Mouse (Mus musculus): ENCODE results near the gene Arid1b.
A peak's percentile ranks its signal among the peaks of the same experiment; 100 is the strongest.

Arid1b gene

DNA sequence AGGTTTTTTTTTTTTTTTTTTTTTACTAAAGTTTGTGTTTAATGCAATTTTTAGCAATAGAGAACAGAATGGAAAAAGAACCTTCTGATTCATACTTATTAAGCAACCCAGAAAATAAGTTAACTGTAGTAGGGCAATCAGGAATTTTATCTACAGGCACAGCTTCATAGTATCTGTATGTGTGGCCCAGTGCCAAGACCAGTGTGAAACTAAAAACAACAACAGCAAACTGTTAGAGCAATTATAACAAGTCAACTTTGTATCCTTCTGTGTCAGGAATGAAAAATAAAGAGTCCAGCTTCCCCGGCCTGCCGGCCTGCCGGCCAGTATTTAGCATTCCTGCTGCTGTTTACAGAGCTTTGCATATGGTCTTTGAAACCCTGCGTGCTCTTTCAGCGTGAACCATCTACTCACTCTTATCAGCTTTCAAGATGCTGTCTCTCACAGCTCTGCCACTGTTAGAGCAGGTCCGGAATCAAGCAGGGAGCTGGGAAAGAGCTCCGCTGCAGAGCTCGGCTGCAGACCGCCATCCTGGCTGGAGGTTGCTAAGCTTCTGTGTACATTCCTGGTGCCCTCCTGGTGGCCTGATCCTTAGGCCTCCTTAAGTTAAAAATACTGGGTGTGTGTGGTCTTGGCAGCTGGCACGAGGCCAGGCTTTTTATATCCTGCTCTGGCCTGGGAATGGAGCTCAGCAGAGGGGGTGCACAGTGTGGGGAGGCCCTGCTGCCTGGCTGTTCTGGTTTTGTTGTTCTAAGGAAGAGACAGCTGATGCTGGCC is 64.0 kb downstream of the Arid1b start:
- peak; percentile 74 to 86 for DNase-seq

DNA sequence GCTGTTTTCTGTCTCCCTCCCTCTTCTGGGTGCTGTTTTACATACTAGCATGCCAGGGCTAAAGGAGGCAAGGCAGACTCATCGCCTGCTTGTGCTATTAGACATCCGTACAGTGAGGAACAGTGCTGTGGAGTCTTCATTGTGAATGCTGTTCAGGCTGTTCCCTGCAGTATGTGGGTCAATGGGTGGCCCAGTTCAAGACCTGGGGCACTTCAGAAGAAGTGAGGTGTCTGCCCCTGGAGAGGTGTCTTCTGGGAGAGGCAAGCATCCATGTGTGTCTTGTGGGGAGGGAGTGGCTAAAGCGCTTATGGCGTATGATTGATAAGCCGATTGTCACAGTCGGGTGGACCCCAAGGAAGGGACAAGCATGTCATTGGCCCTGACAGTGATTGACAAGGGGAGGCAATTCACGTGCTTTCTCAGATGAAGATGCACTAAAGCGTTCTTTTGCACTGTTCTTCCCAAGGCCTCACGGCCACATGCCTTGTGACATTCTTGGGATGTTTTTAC is 65.0 kb downstream of the Arid1b start:
- no peak for DNase-seq

DNA sequence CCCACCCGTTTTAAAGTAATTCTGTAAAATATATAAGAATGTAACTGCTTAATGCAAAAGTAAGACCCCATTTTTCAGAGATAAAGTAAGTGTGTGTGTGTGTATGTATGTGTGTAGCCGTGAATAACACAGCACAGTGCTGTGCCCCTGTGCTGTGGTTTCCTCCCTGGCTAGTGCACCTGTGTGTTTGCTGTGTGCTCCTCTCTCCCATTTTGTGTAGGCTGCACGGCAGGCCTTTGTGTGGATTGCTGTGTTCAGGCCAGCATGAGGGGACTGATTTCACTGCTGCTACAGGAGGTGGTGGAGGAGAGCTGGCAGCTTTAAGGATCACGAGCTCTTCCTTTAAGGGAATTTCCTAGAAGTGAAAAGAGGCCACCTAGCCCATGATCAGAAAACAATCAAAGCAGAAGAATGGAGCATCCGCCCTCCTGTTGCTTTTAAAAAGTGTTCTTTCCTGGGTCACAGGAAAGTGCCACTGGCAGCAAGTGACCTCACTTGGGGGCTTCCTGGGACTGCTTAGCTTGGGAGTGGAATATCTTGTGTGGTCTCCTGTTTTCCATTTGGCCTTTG is 66.5 kb downstream of the Arid1b start:
- no peak for DNase-seq

DNA sequence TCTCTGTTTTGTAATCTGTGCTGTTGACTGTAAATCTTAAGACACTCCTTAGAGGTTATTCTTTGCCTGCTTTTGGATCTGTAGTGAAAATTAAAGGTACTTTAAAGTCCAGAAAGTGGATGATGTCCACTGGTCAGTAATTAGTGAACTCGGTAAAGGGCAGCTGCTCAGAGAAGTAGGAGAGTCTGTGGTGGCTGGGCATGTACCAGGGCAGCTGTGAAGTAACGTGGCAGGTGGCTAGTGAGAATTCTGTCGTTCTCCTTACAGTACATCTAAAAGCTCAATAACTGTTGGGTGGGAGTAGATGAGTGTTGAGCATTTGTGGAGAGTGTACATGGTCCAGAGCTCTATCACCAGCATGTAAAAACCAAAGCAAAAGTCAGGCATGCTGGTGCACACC is 67.1 kb downstream of the Arid1b start:
- DNase-seq: no peak

DNA sequence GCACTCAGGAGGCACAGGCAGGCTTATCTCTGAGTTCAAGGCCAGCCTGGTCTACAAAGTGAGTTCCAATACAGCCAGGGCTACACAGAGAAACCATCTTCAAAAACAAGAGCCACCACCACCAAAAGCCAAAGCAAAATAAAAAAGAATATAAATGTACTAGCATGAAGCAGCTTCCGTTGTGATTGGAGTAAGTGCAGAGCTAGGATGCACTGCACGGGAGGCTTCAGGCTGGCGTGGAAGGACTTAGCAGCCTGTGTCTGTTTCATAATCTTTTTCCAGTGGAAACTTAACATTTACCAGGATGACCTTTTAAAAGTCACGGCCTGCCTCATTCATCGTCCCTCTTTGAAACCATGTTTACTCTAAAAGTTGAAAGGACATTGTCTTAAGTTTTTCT is 67.5 kb downstream of the Arid1b start:
- DNase-seq: no peak

DNA sequence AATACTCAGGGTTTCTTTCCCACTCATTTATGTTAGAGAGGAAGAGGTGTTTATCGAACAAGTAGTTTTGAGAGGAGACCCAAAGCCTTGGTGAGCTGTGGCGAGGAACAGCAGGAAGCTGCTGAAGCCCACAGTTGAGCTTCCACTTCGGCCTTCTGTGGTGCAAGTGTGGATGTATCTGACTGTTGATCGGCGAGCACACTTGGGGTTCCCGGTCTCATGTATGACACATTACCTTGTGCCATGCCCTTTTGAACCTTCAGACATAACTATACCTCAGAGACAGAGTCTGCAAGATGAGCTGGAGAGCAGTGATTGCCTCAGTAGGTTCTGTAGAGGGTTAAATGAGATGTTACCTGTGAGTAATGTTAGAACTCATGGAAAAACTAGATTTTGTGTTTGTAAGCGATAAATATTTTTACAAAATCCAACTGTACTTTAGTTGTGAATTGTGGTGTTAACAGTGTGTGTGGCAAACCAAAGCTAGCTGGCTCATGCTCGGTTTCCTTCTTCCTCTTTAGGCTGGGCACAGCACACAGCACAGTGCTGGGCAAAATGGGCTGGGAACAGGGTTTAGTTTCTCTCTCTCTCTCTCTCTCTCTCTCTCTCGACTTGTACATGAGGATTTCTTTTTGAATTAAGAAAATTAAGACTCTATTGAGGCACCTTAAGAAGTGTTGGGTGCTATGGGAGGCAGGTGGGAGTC is 69.5 kb downstream of the Arid1b start:
- no peak for DNase-seq

DNA sequence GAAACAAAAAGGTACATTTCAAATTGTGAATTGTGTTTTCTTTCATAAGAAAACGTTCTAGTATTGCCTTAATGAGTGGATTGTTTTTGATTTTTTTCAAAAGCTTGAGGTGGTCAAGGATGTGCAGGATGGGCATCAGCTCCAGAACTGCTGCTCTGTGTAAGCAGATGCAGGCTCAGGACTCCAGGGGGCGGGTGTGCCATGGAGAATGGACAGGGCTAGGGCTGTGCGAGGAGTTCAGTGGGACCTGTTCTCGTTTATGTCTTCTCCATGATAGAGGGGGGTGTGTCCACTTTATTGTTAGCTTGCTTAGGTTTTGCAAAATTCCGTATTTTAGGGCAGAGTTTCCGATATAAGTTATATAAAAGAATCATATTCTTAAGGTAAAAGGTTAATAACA is 70.6 kb downstream of the Arid1b start:
- DNase-seq: no peak

DNA sequence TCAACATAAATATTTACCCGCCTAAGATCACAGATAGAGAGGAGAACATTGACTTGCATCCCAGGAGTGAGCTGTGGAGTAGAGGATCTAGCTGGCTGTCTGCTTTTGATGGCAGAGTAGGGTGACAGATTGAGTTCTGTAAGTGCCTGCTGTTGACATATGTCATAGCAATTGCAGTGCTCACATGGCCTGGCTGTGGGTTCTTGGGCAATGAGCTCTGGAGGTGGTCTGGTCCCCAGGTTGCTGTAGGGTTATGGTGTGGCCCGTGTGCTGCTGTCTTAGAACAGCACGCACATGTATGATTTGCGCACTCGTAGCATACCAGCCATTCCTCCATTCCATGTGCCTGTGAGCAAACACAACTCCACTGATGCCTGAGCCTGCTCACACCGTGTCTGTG is 71.1 kb downstream of the Arid1b start:
- no peak for DNase-seq

DNA sequence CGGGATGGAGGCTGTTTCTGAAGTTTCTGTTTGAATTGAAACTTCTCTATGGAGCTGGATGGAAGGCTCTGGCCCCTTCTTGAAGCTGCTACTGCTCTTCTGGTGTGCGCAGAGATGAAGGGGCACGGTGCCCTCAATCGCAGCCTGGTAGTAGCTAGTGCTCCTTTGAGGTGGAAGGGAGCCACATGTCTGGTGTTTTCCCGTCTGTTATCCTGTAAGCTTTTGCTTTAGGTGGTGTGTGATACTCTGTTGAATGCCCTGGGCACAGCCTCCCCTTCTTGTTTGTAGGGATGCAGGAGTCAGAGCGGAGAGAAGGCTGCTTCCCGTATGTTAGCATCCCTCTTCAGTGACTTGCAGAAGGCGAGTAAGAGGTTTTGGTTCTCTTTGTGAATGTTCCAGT is 72.7 kb downstream of the Arid1b start:
- DNase-seq: no peak

DNA sequence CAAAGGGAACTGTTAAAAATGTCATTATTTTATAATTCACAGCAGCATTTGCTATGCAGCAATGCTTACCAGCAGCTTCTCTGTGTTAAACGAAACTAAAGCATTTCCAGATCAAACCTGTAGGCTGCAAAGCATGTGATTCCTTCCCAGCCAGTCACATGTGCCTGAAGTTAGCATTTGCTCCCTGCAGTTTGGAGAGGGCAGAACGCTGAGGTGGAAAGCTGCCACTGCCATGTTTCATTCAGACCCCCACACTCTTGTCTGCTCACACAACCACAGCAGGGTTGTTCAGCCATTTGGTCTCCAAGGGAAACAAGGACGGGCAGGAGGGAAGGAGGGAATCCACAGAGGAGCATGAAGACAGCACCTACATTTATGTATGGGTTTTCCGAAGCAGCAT is 73.1 kb downstream of the Arid1b start:
- DNase-seq: no peak

DNA sequence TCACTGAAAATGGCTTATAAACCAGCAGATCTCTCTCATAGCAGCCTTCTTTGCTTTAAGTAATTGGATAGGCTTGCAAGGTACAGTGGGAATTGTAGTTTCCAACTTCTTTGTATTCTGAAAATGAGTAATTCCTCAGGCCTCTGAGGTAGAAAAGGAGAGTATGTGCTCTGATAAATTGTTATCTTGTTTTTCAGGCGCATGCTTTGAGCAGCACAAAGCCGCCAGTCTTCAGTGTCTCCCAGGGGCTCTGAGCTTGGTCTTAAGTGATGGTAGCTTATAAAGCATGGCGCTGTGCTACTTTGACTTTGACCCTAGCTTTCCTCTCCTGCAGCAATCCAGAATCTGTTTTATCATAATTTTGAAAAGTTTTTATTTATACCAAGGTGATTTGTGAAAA is 76.3 kb downstream of the Arid1b start:
- DNase-seq: no peak

DNA sequence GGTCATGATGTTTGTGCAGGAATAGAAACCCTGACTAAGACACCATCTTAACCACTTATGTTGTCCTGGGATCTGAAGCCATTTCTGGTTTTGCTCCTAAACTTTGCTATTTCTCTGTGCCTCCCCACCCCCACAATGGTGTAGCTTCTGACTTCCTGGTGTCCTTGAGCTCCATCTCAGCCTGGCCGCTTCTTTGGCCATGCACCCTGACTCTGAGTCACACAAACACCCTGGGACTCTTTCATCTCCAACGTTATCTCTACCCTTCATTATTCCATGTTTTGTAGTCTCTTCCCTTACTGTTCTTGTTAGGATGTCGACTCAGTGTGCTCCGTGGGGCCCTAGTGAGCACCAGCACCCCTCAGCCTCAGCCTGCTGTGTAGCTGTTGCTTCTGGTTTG is 78.4 kb downstream of the Arid1b start:
- no peak for DNase-seq

DNA sequence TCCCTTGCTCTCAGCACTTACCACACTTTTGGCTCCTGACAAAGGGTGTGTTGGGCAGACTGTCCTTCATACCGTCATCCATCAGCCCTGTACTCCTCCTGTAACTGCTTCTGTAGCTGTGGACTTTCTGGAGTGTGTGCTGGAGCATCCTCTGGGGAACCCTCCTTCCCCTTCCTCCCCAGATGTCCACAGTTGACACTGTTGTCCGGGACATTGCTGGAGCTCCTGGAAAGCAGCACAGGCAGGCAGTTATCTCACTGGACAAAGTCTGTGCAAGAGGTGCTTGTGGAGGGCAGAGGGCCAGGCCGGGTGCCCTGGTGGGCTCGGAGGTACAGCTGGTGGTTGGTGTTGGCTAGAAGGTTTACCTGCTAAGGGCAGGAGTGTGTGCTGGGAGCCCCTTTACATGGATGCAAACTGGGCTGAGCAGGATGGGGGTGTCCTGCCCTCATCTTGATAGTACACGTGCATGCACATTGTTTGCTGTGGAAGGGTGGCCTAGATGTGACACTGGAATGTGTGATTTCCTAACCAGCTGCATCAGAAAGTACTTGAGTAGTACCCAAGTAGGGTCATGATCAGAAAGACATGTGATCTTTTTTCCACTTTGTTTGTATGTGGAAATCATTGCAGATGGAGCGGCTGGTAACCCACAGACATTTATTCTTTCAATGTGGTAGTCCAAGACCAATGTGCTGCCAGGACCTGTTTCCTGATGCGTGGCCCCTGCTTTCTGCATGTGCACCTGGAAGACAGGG is 80.8 kb downstream of the Arid1b start:
- no peak for DNase-seq

DNA sequence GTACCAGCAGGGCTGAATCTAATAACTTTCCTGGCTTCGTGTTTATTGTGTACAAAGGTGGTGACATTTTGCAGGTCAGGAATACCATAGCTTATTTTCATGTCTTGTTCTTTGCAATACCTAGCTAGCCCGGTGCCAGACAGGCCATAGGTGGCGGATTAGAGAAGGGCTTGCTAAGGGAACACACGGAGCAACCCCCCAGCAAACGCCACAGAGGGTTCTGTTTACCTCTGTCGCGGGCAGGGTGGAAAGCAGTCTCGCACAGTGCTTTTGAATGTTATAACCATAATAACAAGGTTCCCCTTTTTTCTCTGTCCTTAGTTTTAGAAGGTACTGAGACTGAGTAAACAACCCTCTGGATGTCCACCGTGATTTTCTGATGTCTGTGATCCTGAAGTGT is 83.9 kb downstream of the Arid1b start:
- DNase-seq: no peak

DNA sequence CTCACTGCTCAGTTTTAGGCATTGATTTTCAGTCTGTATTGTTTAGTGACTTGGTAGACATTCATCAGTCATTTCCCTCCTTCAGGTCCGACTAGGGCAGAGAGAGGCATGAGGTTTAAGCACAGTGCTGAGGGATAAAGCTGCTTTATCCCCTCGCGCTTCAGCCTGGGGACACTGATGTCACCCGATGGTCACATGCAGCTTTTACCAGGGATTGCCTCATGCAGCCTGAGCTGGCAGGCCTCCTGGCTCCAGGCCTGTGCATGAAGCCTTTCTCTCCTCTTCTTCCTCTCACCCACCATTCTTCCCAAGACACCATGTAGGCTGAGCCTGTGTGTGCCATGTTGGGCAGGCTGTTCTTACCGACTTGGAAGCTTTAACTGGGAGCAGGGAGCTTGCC is 84.4 kb downstream of the Arid1b start:
- no peak for DNase-seq

DNA sequence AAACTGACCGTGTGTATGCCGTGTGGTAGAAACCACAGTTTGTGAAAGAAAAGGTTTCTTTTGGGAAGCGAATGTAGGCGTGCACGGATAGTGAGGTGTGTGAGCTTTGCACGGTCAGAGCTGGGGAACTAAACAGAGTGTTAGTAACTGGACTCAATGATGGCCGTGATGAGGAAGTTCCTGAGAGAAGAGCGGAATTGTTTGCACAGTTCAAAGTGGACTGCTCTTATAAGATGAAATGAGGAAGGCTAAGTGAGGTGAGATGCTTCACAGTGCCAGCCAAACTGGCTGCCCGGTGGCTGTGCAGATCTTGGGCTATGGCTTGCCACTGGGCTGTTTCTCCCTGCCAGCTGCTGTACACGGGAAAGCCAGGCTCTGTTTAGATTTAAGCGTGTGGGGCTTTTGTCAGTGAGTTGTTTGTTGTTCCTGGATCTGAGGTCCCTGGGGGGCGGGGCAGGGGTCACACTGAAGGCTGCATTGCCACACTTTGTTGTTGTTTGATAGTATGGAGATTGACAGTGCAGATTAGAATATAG is 86.8 kb downstream of the Arid1b start:
- DNase-seq: peak in 1 of 2 experiments; percentile 23

DNA sequence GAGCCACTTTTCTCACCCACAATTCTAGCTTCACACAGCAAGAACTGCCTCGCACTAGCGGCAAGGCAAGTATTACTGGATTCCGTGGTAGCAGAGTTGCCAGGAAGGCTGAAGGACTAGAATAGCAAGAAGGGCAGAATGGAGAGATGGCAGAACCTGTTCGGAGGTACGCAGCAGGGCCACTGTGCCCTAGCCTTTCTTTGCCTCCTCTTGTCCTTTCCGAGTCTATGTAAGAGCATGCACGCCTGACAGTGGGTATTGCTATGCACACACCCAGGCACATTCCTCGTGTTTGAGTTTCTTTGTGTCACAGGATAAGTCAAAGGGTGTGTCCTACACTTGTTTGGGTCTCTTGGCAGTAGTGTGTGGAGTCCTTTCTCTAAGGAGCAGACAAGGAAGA is 88.1 kb downstream of the Arid1b start:
- DNase-seq: no peak

DNA sequence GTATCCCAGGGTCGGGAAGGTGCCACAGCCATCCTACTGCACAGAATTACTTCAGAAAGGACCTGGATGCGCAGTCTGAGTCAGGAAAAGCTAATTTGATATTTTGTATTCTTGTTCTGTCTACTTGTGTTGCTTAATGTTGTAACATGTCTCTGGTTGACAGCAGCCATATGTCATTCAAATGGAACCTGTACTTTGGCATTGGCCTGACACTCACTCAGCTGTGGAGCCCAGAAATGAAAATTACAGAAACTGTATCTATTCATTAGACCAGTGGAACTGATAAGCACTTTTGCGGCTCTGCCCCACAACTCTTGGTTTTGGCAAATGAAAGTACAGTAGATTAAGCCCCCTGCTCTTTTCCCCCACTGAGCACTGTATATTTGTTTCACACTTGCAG is 89.4 kb downstream of the Arid1b start:
- no peak for DNase-seq

DNA sequence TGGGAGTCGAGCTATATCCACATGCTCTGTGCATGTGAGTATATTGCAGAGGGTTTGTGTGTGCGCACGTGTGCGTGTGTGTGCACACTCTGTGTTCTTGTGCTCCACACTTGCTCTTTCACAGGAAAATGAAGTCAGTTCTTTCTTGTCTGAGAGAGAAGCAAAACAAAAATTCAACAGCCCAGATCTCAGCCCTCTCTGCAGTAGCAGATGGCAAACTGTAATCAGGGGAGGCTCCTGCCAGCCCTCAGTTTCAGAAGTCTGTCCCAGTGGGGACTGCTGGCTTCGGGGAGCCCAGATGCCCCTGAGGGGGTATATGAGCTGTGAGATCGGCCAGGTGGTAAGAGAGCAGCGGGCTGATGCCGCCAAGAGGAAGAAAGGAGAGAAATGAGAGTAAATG is 90.0 kb downstream of the Arid1b start:
- DNase-seq: peak in 1 of 2 experiments; percentile 21

DNA sequence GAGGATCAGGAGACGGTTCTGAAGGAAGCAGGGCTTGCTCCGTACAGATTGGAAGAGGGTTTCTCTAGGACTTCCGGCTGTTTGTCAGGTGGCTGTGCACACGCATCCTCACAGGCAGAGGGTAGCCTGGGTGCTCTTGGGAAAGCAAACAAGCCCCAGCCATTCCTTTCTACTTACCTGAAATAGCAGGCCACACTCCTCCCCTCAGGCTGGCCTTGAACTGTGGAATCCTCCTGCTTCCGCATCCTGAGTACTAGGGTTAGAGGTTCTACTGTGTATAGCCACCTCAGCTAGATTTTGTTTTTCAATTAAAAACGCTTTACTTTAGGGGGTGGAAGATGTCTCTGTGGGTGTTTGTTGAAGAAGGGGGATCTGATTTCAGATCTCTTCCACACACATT is 90.9 kb downstream of the Arid1b start:
- DNase-seq: peak in 1 of 2 experiments; percentile 18

DNA sequence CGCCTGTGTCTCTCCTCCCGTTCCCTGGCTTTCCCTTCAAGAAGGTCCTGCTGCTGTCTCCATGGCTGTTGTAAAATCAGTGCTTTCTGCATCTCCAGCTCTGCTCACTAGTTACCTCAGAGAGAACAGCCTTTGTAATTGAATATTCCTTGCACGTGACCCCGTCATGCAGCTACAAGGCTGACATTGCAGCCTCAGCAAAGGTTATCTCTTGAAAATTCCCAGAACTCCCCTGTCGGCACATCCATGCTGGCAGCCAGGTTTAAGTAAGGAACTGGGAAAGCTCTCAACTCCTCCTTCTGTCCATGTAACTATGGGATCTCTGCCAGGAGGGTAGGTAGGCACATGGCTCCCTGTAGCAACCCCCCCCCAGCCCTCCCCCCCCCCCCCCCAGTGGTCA is 91.8 kb downstream of the Arid1b start:
- peak in 1 of 2 experiments; percentile 6 for DNase-seq

DNA sequence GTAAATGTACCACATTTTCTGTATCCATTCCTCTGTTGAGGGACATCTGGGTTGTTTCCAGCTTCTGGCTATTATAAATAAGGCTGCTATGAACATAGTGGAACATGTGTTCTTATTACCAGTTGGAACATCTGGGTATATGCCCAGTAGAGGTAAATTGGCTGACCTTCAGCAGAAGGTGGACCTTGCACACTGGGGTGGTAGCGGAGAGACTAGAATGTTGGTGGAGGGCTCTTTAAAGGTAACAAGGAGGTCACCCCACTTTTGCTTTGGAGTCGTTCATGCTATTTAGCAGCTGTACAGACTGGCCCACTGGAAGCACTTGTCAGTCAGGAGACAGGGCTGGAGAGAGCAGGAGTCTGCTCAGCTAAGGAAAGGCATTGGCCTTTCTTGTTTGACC is 94.1 kb downstream of the Arid1b start:
- peak in 1 of 2 experiments; percentile 3 for DNase-seq

DNA sequence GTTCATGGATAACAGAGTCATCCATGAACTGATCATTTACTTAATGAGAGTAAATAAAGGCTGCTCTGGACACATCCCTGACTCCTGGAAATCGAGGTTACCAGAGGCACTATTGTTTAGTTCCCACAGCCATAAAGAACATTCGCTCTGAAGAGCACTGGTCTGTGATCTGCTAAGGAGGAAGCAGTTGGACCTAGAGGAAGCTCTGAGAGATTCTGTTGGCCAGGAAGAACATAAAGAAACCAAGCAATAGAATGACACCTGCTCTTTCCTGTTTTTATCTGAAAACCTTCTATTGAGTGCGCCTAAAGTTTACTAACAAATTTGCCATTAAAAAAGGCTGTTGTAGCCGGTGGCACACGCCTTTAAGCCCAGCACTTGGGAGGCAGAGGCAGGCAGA is 94.7 kb downstream of the Arid1b start:
- DNase-seq: no peak
